8 mouse cellular contexts compared by ENCODE assay signal in the genomic region with DNA sequence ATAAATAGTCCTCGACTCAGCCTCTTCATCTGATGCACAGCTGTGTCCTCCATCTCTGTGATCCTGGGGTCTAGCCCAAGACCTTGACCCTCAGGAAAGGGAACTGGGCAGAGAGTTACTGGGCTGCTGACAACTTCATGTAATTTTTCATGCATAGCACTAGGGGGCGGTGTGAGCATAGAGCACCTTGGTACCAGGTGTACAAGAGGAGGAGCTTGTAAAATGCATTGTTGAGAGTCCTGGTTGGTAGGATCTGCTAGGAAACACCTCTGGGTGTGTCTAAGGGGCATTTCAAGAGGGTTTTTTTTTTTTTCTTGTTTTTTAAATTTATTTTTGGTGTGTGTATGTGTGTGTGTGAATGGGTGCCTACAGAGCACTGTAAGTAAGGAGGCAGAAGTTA.
DNase-seq lines count a peak whose midpoint lies in the region; ATAC-seq and TF ChIP-seq lines count a peak whose summit lies in the region.
"Had no signal": no experiment of that assay in that cellular context is flagged by ENCODE, and none has a peak within 500 bp of the region (broad histone marks: within the 10 kb centered on the region; RNA-seq: fewer than 3 reads in every experiment).

No protein-coding gene starts in this region.

- peak; percentile 19 for DNase-seq in kidney, postnatal 14 days
- DNase-seq in kidney, adult 8-10 months = no peak
- DNase-seq in CH12.LX (ENCODE audit: extremely low read depth) (peak; percentile 28), MEL (ENCODE audit: low read depth, low spot score) (peak; percentile 8)
- DNase-seq in embryonic facial prominence, embryonic 11.5 days (ENCODE audit: low spot score) = peak; percentile 43
- peak; percentile 54 for DNase-seq in retina, embryonic 14.5 days (ENCODE audit: low spot score)
- DNase-seq in Muller cell, postnatal 12 days (ENCODE audit: inconsistent ontology term) = no peak

- H3K4me3 ChIP-seq in CH12.LX (replicated peaks in 1 of 3; ENCODE audit: low read depth in 2 of 3, low read length in 2 of 3, poor library complexity in 1 of 3) (no peak overlapping the region), MEL (ENCODE audit: control insufficient read depth in 1 of 2, insufficient read depth in 1 of 2, low read depth in 2 of 2, low read length in 2 of 2) (no peak overlapping the region)
- no peak overlapping the region for H3K4me3 ChIP-seq in embryonic facial prominence, embryonic 11.5 days (ENCODE audit: low read depth, low read length)
- H3K4me3 ChIP-seq: erythroblast, embryonic 14.5 days had no signal

- no peaks in the 10 kb centered on the region for H3K36me3 ChIP-seq in CH12.LX (replicated peaks in 1 of 2; ENCODE audit: control insufficient read depth in 1 of 2, insufficient read depth in 1 of 2, low read length in 1 of 2)
- H3K36me3 ChIP-seq in MEL (ENCODE audit: control insufficient read depth in 1 of 2, insufficient read depth in 2 of 2, low read length in 2 of 2) = no peaks in the 10 kb centered on the region
- no peaks in the 10 kb centered on the region for H3K36me3 ChIP-seq in embryonic facial prominence, embryonic 11.5 days (replicated peaks; ENCODE audit: control insufficient read depth, insufficient read depth, low read depth, low read length)

- H3K79me2 ChIP-seq in CH12.LX (replicated peaks; ENCODE audit: control insufficient read depth, extremely low read depth, insufficient read depth, poor library complexity, severe bottlenecking) = no peaks in the 10 kb centered on the region
- H3K79me2 ChIP-seq in MEL (ENCODE audit: control insufficient read depth, insufficient read depth, low read length, poor library complexity) = no peaks in the 10 kb centered on the region

- in situ Hi-C loops in CH12.LX (cut with MboI; ENCODE audit: low pct_ligation_motif_present, low pct_unique_long_range_greater_than_20kb, low sequenced_read_pairs) = loop anchor here (25.0 kb wide), 1 partner anchor 340 kb away; no protein-coding TSS in a partner anchor

- TF ChIP-seq POLR2A in CH12.LX (IDR thresholded peaks at IDR 0.05; ENCODE audit: low read depth, low read length) (no peak), MEL (IDR thresholded peaks at IDR 0.05; ENCODE audit: control insufficient read depth in 1 of 2, insufficient read depth in 1 of 2, low read depth in 1 of 2, low read length in 2 of 2, poor library complexity in 1 of 2) (no peak)

- 11% methylated on average over 2 of the region's 2 CpGs for WGBS in embryonic facial prominence, embryonic 11.5 days

- H3K4me1 ChIP-seq in CH12.LX (ENCODE audit: control insufficient read depth in 1 of 2, insufficient read depth in 2 of 2) (no peaks in the 10 kb centered on the region; a peak in 1 of 4 replicates), MEL (ENCODE audit: control insufficient read depth in 1 of 2, insufficient read depth in 2 of 2, low read length in 2 of 2) (no peaks in the 10 kb centered on the region)
- no peaks in the 10 kb centered on the region for H3K4me1 ChIP-seq in embryonic facial prominence, embryonic 11.5 days (ENCODE audit: control insufficient read depth, insufficient read depth, low read length)

- H3K9me3 ChIP-seq in CH12.LX (replicated peaks; ENCODE audit: low read length) = no peaks in the 10 kb centered on the region
- no peaks in the 10 kb centered on the region for H3K9me3 ChIP-seq in MEL (replicated peaks; ENCODE audit: insufficient read depth, low read length)
- no peaks in the 10 kb centered on the region for H3K9me3 ChIP-seq in embryonic facial prominence, embryonic 11.5 days (replicated peaks; ENCODE audit: control insufficient read depth, low read length)

- H3K27me3 ChIP-seq in CH12.LX (replicated peaks) (peaks cover 71% of the 10 kb centered on the region), MEL (ENCODE audit: control insufficient read depth in 1 of 2, insufficient read depth in 2 of 2, low read length in 2 of 2) (no peaks in the 10 kb centered on the region)
- no peaks in the 10 kb centered on the region for H3K27me3 ChIP-seq in embryonic facial prominence, embryonic 11.5 days (ENCODE audit: control insufficient read depth, insufficient read depth, low read length)

- TF ChIP-seq RAD21 in CH12.LX (IDR thresholded peaks at IDR 0.05; ENCODE audit: low read depth, low read length) (peak; percentile 73), MEL (IDR thresholded peaks at IDR 0.05; ENCODE audit: low read depth, low read length) (peak; percentile 21)

- H3K4me2 ChIP-seq in CH12.LX (ENCODE audit: insufficient read depth, low read depth, poor library complexity, severe bottlenecking) = no peak overlapping the region
- H3K4me2 ChIP-seq in embryonic facial prominence, embryonic 11.5 days (ENCODE audit: low read depth, low read length) = no peak overlapping the region

- H3K27ac ChIP-seq in CH12.LX (ENCODE audit: insufficient read depth, low read depth) (no peak overlapping the region), MEL (ENCODE audit: control insufficient read depth, low read depth, low read length) (no peak overlapping the region)
- no peak overlapping the region for H3K27ac ChIP-seq in embryonic facial prominence, embryonic 11.5 days (replicated peaks; ENCODE audit: low read depth, low read length)

- ATAC-seq in embryonic facial prominence, embryonic 11.5 days (replicated peaks; ENCODE audit: insufficient number of reproducible peaks, low FRiP score, low TSS enrichment, low read depth) = no peak

- TF ChIP-seq EP300 in CH12.LX (IDR thresholded peaks at IDR 0.05; ENCODE audit: low read length) (no peak), MEL (IDR thresholded peaks at IDR 0.05; ENCODE audit: low read depth in 1 of 2, low read length in 2 of 2) (no peak)

- peak; percentile 45 to 83; a peak in 3 of 4 replicates for TF ChIP-seq CTCF in CH12.LX (conservative IDR thresholded peaks at IDR 0.05 in 1 of 2, IDR thresholded peaks at IDR 0.05 in 1 of 2; ENCODE audit: low read depth in 2 of 2, low read length in 2 of 2)
- TF ChIP-seq CTCF in MEL (IDR thresholded peaks at IDR 0.05 in 2 of 3, conservative IDR thresholded peaks at IDR 0.05 in 1 of 3; ENCODE audit: control insufficient read depth in 1 of 3, insufficient read depth in 1 of 3, low read depth in 2 of 3, low read length in 3 of 3, poor library complexity in 1 of 3, severe bottlenecking in 1 of 3) = peak; percentile 8 to 29 (median 18); a peak in 3 of 6 replicates

- dilution Hi-C loops in CH12.LX (cut with MboI; ENCODE audit: extremely low pct_ligation_motif_present, extremely low pct_unique_long_range_greater_than_20kb, low sequenced_read_pairs) = no loop called here

- no peak overlapping the region for H3K9ac ChIP-seq in CH12.LX (ENCODE audit: insufficient read depth, low read depth)
- no peak overlapping the region for H3K9ac ChIP-seq in MEL (ENCODE audit: control insufficient read depth, low read depth, low read length, poor library complexity, severe bottlenecking)
- no peak overlapping the region for H3K9ac ChIP-seq in embryonic facial prominence, embryonic 11.5 days (replicated peaks; ENCODE audit: low read length)

TF ChIP-seq in CH12.LX, 34 proteins besides CTCF, POLR2A, EP300 and RAD21:
- TF ChIP-seq SMC3 (IDR thresholded peaks at IDR 0.05; ENCODE audit: low read depth, low read length) (peak; percentile 63), E2F4 (IDR thresholded peaks at IDR 0.05; ENCODE audit: insufficient replicate concordance, low read depth, low read length) (no peak)

TF ChIP-seq in MEL, 35 proteins besides CTCF, POLR2A, EP300 and RAD21:
- 0 out of 2 replicates have a peak, but pooled peaks have one; percentile 7 for TF ChIP-seq SMC3 (IDR thresholded peaks at IDR 0.05; ENCODE audit: low read depth, low read length)
- no peak for TF ChIP-seq ZNF384 (IDR thresholded peaks at IDR 0.05; ENCODE audit: low read depth, low read length)
- no peak for TF ChIP-seq SIN3A (IDR thresholded peaks at IDR 0.05; ENCODE audit: low read length)
- TF ChIP-seq GATA1 (IDR thresholded peaks at IDR 0.05; ENCODE audit: low read depth, low read length) = no peak
- TF ChIP-seq TCF12 (IDR thresholded peaks at IDR 0.05; ENCODE audit: low read depth, low read length) = no peak

Comparison
In these comparisons a context has a peak if more than half of its experiments do, and no peak if none do; other contexts are left out.
1. DNase-seq: peak in kidney, postnatal 14 days (single experiment), CH12.LX (single experiment), MEL (single experiment), embryonic facial prominence, embryonic 11.5 days (single experiment) and retina, embryonic 14.5 days (single experiment); none in kidney, adult 8-10 months (0 of 2) and Muller cell, postnatal 12 days (single experiment).